Mouse (Mus musculus) thymus, postnatal 36 days (tissue): ENCODE measurements around the gene Taf15.

Experiments used
- DNase-seq, 2 experiments: peaks; one replicate each; pipeline ENCODE4 v3.0.0; 2022; ENCODE audit warnings: mixed read lengths in 2 of 2

The Taf15 gene

GRCm38 (mm10) chr11:83472324-83473234 is at the start of gene Taf15:
Gene Taf15, plus strand, starts transcription at chr11:83473086.
- DNase-seq = peak; percentile 98 to 99

DNA sequence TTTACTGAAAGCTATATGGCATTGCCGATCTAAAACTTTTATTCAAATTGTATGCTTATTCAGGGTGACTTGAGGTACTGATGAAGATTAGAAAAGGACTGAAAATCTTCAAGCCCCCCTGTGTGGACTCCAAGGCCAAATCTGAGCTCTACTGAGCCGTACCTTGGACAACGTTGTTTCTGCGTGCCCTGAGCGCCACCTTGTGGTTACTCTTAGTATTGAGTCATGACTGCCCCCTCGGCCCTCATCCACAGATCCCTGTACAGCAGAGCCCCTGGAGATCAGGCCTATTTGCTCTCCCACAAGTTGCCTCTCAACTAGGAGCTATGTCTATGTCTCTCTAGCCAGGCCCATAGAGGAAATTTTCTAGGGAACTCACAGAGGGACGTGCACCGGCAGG is 48.2 kb upstream of the Taf15 start:
- DNase-seq = peak; percentile 48 to 57

DNA sequence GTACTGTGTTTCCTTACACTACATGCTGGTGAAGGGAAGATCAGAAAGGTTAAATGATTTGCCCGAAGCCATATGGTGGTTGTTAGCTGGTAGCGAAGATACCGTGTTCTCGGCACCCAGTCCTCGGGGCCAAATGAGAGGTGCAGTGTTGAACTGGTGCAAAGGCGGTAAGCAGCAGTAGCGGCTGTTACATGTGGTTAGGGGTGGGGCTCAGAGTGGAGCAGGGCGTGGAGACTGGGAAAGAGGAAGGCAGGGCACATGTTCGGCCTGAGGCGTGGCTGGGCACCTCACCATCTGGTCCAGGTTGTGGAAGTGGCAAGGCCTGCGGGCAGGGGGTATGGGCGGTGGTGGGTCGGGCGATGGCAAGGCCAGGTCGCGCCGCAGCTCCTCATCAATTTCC is 45.9 kb upstream of the Taf15 start:
- peak in 1 of 2 experiments; percentile 30 for DNase-seq

DNA sequence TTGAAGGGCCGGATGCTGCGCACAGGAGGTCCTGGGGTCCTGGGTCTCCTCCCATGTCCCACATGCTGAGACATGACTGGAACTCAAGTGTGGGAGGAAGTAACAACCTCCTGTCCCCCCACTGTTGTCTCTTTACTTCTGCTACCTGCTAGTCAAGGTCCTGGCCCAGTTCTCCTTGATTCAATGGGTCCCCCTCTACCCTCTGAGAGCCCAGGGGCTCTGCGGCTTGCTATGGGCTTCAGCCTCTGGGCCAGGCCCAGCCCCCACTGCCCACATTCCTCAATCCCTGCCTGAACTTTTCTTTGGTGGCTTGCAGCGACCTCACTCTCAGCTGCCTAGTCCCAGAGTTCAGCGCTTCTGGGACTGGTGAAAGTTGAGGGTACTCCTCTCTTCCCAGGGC is 43.5 kb upstream of the Taf15 start, which contains the start of gene Gas2l2:
Gas2l2 (minus strand) TSS at position 101 of the 400 bp plus-strand sequence.
- no peak for DNase-seq

- no peak for DNase-seq
These were observed 40.4 kb upstream of the Taf15 start for GRCm38 (mm10) chr11:83432533-83432932.

GRCm38 (mm10) chr11:83437377-83437776 is 35.5 kb upstream of the Taf15 start, which contains the start of gene 1700020L24Rik:
Gene 1700020L24Rik, plus strand, starts transcription at chr11:83437677.
- DNase-seq = no peak

- no peak for DNase-seq
These were observed 33.3 kb upstream of the Taf15 start for GRCm38 (mm10) chr11:83439426-83440060.

- DNase-seq = peak; percentile 87 to 88
These were observed 32.5 kb upstream of the Taf15 start for GRCm38 (mm10) chr11:83440081-83441064.

DNA sequence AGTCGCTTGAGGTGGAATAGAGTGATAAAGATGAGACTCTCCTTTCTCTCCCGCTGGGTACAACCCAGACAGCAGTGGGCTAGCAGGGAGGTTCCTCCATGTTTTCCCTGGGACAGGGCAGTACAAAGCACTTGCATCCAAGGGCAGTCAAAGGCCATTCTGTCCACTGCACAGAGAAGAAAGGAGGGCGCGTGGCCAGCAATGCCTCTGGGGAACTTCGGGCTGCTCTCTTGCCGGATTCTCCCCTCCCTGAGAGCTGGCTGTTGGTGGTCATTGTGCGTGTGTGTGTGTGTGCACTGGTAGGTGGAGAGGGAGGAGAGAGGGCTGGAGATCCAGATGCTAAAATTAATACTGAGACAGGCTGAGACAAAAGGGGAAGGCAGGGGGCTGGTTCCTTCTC is 31.7 kb upstream of the Taf15 start:
- no peak for DNase-seq

GRCm38 (mm10) chr11:83442596-83443267 is 30.2 kb upstream of the Taf15 start:
- peak; percentile 36 to 48 for DNase-seq

DNA sequence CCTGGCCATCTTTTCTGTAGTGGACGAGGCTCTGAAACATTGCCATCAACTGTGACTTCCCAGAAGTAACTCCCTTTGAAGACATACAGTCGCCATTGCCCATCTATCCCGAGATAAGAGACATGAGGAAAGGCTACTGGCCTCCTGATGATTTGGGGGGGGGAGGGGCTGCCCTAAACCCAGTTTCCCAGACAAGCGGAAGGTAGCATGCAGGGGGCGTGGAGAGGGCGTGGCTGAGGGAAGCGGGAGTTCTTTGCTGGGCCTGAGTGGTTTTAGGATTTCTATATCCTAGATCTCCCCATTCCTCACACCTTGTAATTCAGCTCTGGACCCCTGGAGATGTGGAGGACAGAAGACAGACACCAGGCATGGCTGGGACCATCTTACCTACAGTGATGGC is 29.1 kb upstream of the Taf15 start:
- DNase-seq = no peak

- no peak for DNase-seq
These were observed 27.9 kb upstream of the Taf15 start for GRCm38 (mm10) chr11:83445001-83445400.

- DNase-seq = no peak
These were observed 25.3 kb upstream of the Taf15 start for GRCm38 (mm10) chr11:83447612-83448011.

DNA sequence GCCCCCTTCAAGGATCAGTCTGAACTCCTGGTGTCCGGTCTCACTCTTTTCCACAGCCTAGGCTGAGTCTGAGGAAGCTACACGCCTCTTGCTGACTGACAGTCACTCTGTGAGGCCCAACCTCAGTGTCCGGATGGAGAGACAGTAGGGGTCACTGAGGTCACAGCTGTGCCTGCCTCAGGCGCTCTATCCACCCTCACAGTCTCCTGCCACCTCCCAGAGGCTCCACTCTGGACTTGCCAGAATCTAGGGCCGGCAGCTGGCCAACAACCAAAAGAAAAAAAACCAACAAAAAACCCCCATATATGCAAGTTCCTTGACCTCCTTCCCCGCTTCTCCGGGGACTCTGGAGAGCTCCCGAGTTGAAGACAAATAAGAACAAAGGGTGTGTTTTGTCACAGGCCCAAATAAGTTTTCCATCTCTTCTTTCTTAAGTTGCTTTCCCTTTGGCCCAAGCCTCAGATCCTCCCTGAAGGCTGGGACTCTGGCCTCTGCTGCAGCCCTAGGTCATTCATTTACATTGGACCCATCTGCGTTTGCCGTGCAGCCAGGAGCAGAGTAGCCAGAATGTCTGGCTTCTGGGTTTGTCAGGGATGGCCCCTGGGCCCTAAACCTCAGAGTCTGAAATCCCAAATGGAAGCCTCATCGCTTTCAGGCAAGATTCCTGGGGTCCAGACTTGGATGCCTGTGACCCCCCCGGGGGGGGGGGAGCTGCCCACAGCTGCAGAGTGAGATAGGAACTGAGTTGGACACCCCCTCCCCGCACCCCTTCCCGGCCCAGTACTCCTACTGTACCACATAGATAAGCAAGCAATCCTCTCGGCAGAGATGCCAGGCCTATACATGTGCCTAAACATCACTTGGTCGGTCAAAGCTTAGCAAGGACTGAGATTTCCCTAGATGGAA is 24.6 kb upstream of the Taf15 start:
- DNase-seq = no peak

DNA sequence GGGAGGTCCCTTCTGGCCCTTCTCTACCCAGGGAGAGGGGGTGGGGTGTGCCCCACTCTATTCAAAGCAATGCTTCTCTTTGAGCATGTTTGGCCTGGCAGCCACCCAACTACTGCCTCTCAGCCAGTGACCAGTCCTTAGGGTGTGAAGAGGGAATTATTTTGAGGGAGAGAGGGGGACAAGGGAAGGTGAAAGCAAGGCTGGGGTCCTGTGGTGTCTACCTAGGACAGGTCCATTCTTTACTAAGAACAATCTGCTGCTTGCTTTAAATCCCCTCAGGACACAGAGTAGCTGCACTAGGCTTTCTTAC is 24.0 kb upstream of the Taf15 start:
- DNase-seq = no peak

GRCm38 (mm10) chr11:83449298-83449697 is 23.6 kb upstream of the Taf15 start:
- DNase-seq = no peak

- DNase-seq = no peak
These were observed 22.3 kb upstream of the Taf15 start for GRCm38 (mm10) chr11:83450550-83450949.

GRCm38 (mm10) chr11:83451281-83451680 is 21.6 kb upstream of the Taf15 start:
- DNase-seq = no peak

GRCm38 (mm10) chr11:83454548-83454947 is 18.3 kb upstream of the Taf15 start:
- no peak for DNase-seq

GRCm38 (mm10) chr11:83455608-83456007 is 17.3 kb upstream of the Taf15 start:
- DNase-seq = no peak

DNA sequence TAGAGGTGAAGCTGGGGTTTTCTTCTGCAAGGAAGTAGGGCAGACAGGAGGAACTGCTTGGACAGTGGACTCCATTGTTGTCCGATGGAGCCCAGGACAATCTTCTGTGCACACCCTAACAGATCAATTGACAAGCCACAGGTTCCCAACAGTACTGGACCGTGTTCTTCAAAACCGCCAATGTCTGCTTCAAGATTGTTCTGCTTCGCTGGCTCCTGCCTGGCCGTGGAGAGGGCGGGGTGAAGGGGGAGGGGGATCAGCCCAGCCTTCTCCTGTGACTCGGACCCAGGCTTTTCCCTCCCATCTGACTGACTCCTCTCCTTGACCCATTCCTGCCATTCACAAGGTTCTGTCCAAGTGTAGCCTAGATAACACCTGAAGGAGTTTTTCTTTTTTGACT is 15.6 kb upstream of the Taf15 start:
- no peak for DNase-seq
